Mouse (Mus musculus) hindbrain, embryonic 16.5 days (tissue): Measurements from ENCODE around the gene Fstl4. TPM values are rescaled to one million over a fixed set of nuclear protein-coding genes. Genes with fewer than 3 reads are reported as not detected.

Experiments used
- ATAC-seq: fragments of 200-750 bp; cut with Nextera tagmentation; 2 replicates; pipeline ENCODE4 v1.8.0; 2017; ENCODE audit warnings: moderate TSS enrichment, moderate library complexity
- H3K27ac ChIP-seq: fragments of 300-500 bp; sonication (generic); 2 replicates; pipeline ENCODE4 v1.5.1; 2014; ENCODE audit warnings: low read depth, mild to moderate bottlenecking, control low read depth, low read length, moderate library complexity
- H3K27me3 ChIP-seq: fragments of 300-500 bp; sonication (generic); replicated peaks from 2 replicates; pipeline ENCODE4 v1.6.1; 2014; ENCODE audit warnings: low read length; ENCODE audit not compliant: control insufficient read depth, insufficient read depth
- H3K36me3 ChIP-seq: fragments of 300-500 bp; sonication (generic); 2 replicates; pipeline ENCODE4 v1.6.1; 2014; ENCODE audit warnings: mild to moderate bottlenecking, low read length, moderate library complexity, mixed read lengths; ENCODE audit not compliant: control insufficient read depth, insufficient read depth
- H3K4me1 ChIP-seq: fragments of 300-500 bp; sonication (generic); 2 replicates; pipeline ENCODE4 v1.6.1; 2014; ENCODE audit warnings: low read depth, low read length; ENCODE audit not compliant: control insufficient read depth, insufficient read depth
- H3K4me2 ChIP-seq: fragments of 300-500 bp; sonication (generic); 2 replicates; pipeline ENCODE4 v1.6.1; 2014; ENCODE audit warnings: mild to moderate bottlenecking, low read length, control low read depth, moderate library complexity
- H3K4me3 ChIP-seq: fragments of 300-500 bp; sonication (generic); 2 replicates; pipeline ENCODE4 v1.5.1; 2014; ENCODE audit warnings: mild to moderate bottlenecking, low read length, control low read depth, moderate library complexity
- H3K9ac ChIP-seq: fragments of 300-500 bp; sonication (generic); 2 replicates; pipeline ENCODE4 v1.6.1; 2014; ENCODE audit warnings: low read depth, mild to moderate bottlenecking, control low read depth, low read length, moderate library complexity
- H3K9me3 ChIP-seq: fragments of 300-500 bp; sonication (generic); 2 replicates; pipeline ENCODE4 v1.6.1; 2014; ENCODE audit warnings: mild to moderate bottlenecking, low read length, moderate library complexity; ENCODE audit not compliant: control insufficient read depth
- WGBS: fragments of 180-500 bp; shearing (Covaris S2); extraction: QIAGEN DNeasy Blood & Tissue Kit; methylation state at CpG from one replicate; pipeline ENCODE4 v1.1.7; 2014; 5-methylcytosine and 5-hydroxymethylcytosine counted together
- polyA plus RNA-seq: library from polyadenylated mRNA; unstranded; fragments of >200 nt; fragmentation: Nextera tagmentation; extraction: Ambion mirVana; gene quantifications from 2 replicates; pipeline ENCODE4 v1.2.1, GENCODE M21; 2015

Gene Fstl4
- polyA plus RNA-seq, 1 experiment from 2014 or later: 14.2 TPM

DNA sequence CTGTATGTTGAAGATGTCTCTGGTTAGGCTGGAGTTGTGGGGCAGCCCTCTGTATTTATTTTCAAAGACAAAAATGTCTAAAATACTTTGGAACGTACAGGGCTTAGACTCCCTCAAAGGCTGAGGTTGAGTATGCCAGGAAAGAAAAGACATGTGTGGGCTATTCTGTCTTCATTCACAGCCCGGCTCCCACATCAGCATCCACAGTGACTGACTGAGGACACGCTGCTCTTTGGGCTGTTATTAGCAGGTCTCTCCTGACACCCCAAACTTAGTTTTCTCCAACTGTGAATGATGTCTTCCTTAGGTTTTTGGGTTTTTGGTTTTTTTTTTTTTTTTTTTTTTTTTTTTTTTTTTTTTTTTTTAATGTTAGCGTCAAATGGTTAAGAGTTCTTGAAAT, 51.6 kb downstream of the Fstl4 start:
- no peak overlapping the region for H3K9ac ChIP-seq
- H3K4me1 ChIP-seq: no peaks in the 10 kb centered on the region
- H3K4me2 ChIP-seq: no peak overlapping the region
- ATAC-seq: no peak
- peaks cover 3% of the 10 kb centered on the region; the same call in 1 of the 2 replicates for H3K9me3 ChIP-seq
- H3K27ac ChIP-seq: no peak overlapping the region
- H3K36me3 ChIP-seq: no peaks in the 10 kb centered on the region
- WGBS: 83% methylated on average over 4 of the region's 4 CpGs
- H3K27me3 ChIP-seq: no peaks in the 10 kb centered on the region
- no peak overlapping the region for H3K4me3 ChIP-seq

GRCm38 (mm10) chr11:52820336-52820905, 56.0 kb downstream of the Fstl4 start:
- no peak for ATAC-seq
- no peak overlapping the region for H3K4me2 ChIP-seq
- H3K27me3 ChIP-seq: no peaks in the 10 kb centered on the region
- no peak overlapping the region for H3K27ac ChIP-seq
- H3K9ac ChIP-seq: no peak overlapping the region
- H3K4me1 ChIP-seq: no peaks in the 10 kb centered on the region
- WGBS: 10% methylated on average over 2 of the region's 2 CpGs
- peaks cover 3% of the 10 kb centered on the region; the same call in 1 of the 2 replicates for H3K9me3 ChIP-seq
- H3K36me3 ChIP-seq: no peaks in the 10 kb centered on the region
- no peak overlapping the region for H3K4me3 ChIP-seq

DNA sequence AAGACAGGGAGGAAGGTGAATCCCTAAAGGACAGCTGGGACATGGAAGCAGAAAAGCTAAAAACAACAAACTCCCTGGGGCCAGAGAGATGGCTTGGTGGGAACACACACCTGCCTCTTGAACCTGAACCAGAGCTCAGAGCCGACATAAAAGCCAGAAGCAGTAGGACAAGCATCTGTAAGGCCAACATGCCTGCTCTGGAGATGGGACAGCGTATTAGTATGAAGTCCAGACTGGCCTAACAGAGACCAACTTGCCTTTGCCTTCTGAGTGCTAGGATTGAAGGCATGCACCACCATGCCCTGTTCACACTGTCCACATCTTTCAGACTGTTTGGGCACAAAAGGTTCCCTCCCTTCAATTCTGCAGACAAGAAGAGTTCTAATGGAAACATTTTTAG, 62.2 kb downstream of the Fstl4 start:
- Histone ChIP-seq H3K27ac (no peak overlapping the region), H3K9me3 (no peaks in the 10 kb centered on the region), H3K4me2 (no peak overlapping the region), H3K4me1 (no peaks in the 10 kb centered on the region), H3K27me3 (no peaks in the 10 kb centered on the region), H3K4me3 (no peak overlapping the region), H3K9ac (no peak overlapping the region), H3K36me3 (no peaks in the 10 kb centered on the region)
- WGBS: 81% methylated on average over 2 of the region's 2 CpGs
- no peak for ATAC-seq

- Histone ChIP-seq H3K9ac (no peak overlapping the region), H3K27me3 (no peaks in the 10 kb centered on the region), H3K4me1 (no peaks in the 10 kb centered on the region), H3K4me2 (no peak overlapping the region), H3K9me3 (no peaks in the 10 kb centered on the region), H3K27ac (no peak overlapping the region), H3K4me3 (no peak overlapping the region), H3K36me3 (no peaks in the 10 kb centered on the region)
- ATAC-seq: no peak
- 64% methylated on average over 12 of the region's 12 CpGs for WGBS
These were observed 67.3 kb downstream of the Fstl4 start for GRCm38 (mm10) chr11:52831631-52832310.

- H3K9me3 ChIP-seq: no peaks in the 10 kb centered on the region
- H3K27me3 ChIP-seq: no peaks in the 10 kb centered on the region
- H3K4me2 ChIP-seq: no peak overlapping the region
- H3K9ac ChIP-seq: no peak overlapping the region
- no peak for ATAC-seq
- no peaks in the 10 kb centered on the region for H3K36me3 ChIP-seq
- H3K27ac ChIP-seq: no peak overlapping the region
- no peak overlapping the region for H3K4me3 ChIP-seq
- WGBS: 100% methylated on average over 1 of the region's 1 CpGs
- H3K4me1 ChIP-seq: no peaks in the 10 kb centered on the region
These were observed 67.9 kb downstream of the Fstl4 start for GRCm38 (mm10) chr11:52832311-52832675.

DNA sequence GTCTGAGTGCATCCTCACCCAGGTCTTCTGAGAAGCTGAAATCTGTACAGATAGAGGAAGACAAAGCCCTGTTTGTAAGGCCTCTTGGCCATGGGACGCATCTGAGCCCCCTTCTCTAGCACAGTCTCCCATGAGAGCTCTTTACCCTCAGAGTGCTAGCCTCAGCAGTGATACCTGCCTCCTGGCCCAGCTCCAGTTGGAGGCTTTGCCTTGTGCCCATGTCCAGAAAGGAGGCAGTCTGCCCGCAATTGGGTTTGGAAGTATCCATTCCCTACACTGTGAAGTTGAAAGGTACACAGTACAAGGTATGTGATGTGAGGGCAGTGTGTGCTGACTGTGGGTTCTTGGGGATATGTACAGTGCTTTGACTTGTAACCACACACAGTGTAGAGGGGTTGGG, 84.3 kb downstream of the Fstl4 start:
- no peak overlapping the region for H3K9ac ChIP-seq
- no peaks in the 10 kb centered on the region for H3K36me3 ChIP-seq
- H3K4me2 ChIP-seq: no peak overlapping the region
- 89% methylated on average over 2 of the region's 2 CpGs for WGBS
- no peak overlapping the region for H3K4me3 ChIP-seq
- H3K27me3 ChIP-seq: no peaks in the 10 kb centered on the region
- H3K9me3 ChIP-seq: no peaks in the 10 kb centered on the region
- H3K27ac ChIP-seq: no peak overlapping the region
- no peak for ATAC-seq
- no peaks in the 10 kb centered on the region for H3K4me1 ChIP-seq

DNA sequence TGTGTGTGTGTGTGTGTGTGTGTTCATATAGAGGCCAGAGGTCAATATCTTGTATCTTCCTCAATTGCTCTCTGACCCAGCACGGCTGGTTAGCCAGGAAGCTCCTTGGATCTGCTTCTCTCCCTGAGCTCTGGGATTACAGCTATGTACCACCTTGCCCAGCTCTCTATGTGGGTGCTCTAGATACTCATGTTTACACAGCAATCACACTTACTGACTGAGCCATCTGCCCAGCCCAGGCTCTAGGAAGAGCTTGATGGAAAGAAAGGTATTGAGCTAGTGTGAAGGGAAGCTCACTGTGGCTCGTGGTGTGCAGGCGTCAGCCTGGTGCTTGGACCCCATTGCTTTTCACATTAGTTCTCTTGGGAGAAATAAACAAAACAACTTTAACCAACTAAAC, 85.6 kb downstream of the Fstl4 start:
- H3K9ac ChIP-seq: no peak overlapping the region
- ATAC-seq: no peak
- H3K9me3 ChIP-seq: no peaks in the 10 kb centered on the region
- no peak overlapping the region for H3K4me3 ChIP-seq
- WGBS: 92% methylated on average over 3 of the region's 3 CpGs
- H3K4me2 ChIP-seq: no peak overlapping the region
- H3K27me3 ChIP-seq: no peaks in the 10 kb centered on the region
- H3K27ac ChIP-seq: no peak overlapping the region
- no peaks in the 10 kb centered on the region for H3K36me3 ChIP-seq
- H3K4me1 ChIP-seq: no peaks in the 10 kb centered on the region

DNA sequence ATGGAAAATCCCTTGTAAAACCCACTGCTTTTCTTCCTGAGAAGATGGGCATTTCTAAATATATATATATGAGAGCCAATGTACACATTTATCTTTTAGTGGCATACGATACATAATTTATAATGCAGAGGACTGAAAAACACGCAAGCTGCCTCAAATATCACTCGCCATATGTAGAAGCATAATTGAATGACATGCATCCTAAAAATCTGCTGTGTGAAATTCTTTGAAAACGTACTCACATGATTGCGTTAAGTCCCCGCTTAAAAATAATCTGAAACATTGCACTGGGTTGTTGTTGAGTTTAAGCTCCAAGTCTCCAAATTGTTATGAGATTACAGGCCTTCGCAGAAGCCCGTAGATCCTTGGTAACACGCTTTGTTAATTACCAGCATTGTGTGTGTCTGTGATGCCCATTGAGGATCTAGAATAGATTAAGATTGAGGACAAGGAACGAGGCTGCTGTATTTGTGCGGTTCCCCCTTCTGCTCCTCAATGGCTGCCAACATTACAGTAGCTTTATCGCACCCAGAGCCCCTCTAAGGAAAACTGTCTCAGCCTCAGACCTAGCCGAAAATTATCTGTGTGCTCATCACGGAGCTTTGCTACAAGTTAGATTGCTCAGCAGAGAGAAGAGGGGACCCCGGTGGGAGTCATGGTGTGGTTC, 108.5 kb downstream of the Fstl4 start:
- Histone ChIP-seq H3K4me3 (no peak overlapping the region), H3K4me1 (no peaks in the 10 kb centered on the region), H3K36me3 (no peaks in the 10 kb centered on the region), H3K9me3 (0 out of 2 replicates have a peak, but pooled peaks cover 2% of the 10 kb centered on the region), H3K4me2 (no peak overlapping the region), H3K27me3 (no peaks in the 10 kb centered on the region), H3K27ac (no peak overlapping the region), H3K9ac (no peak overlapping the region)
- ATAC-seq: no peak
- 80% methylated on average over 15 of the region's 15 CpGs for WGBS

DNA sequence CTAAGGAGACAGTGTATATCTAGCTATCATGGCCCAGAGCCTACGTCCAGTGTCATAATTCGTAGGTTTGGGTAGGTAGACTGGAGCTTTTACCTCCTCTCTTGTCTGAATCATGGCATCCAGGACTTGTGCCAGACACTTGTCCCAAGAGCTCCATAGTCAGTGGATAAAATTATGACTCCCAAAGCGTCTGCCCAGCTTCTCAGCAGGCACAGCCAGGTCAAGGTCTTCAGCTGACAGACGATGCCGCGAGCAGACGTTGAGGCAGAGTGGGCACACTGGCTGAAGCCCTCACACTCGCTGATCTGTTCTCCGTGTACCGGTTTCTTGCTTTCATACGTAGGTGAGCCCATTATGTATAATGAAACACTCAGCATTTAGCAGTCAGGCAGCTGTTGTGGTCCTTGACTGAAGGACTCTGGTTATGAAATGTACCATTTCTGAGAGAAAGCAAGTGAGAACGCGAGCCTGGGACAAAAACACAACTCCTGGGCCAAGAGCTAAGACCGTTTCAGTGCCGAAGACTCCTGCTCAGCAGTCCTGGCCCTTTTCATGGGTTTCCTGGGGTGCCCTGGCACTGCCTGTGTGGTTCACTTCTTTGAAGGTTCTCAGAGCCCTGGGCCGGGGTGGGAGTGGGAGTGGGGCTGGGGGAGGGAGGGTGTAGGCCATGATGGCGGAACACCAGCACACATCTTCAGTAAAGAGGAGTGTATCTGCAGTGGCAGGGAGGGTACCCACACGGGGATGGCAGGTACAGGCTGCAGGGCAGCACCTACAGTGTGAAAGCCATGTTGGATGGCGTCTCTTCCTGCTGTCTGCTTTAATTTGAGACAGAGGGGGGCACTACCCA, 111.7 kb downstream of the Fstl4 start:
- no peak overlapping the region for H3K4me2 ChIP-seq
- H3K4me1 ChIP-seq: no peaks in the 10 kb centered on the region
- no peak for ATAC-seq
- H3K27ac ChIP-seq: no peak overlapping the region
- no peaks in the 10 kb centered on the region for H3K27me3 ChIP-seq
- H3K36me3 ChIP-seq: no peaks in the 10 kb centered on the region
- 88% methylated on average over 19 of the region's 19 CpGs for WGBS
- H3K9ac ChIP-seq: no peak overlapping the region
- 0 out of 2 replicates have a peak, but pooled peaks cover 2% of the 10 kb centered on the region for H3K9me3 ChIP-seq
- H3K4me3 ChIP-seq: no peak overlapping the region
